Mouse (Mus musculus): Measurements from ENCODE around the gene Akr1d1. TPM values are rescaled to one million over a fixed set of nuclear protein-coding genes. Genes with fewer than 3 reads are reported as not detected.

Akr1d1 gene
- polyA plus RNA-seq (2012; rRNA removed), result not detected in 2 replicates

DNA sequence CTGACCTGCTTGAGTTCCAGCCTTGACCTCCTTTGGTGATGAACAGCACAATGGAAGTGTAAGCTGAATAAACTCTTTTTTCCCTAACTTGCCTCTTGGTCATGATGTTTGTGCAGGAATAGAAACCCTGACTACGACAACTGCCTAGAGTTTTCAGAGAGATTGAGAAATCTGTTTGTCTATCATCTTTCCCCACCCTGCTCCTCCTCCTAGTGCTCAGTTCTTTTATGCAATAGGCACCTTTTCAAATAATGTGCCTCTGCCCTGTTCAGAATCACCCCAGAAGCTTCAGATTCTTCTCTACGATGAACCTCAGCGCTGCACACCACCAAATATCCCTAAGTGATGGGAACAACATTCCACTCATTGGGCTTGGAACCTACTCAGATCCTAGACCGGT lies at the start of gene Akr1d1:
TSS of gene Akr1d1 (plus strand) at position 234 of the 400 bp plus-strand sequence.

Other genes with a start within 250 kb of the Akr1d1 start
- gene Dgki, start 230.0 kb upstream of the Akr1d1 start, polyA plus RNA-seq (2012; rRNA removed), result 6.9 and 7.1 TPM in 2 replicates
- 2.9 and 3.5 TPM in 2 replicates for gene Creb3l2, start 88.0 kb upstream of the Akr1d1 start, polyA plus RNA-seq (2012; rRNA removed)